Mouse (Mus musculus): ENCODE results near the gene B3galt1. TPM values are rescaled to one million over a fixed set of nuclear protein-coding genes. Genes with fewer than 3 reads are reported as not detected.

The B3galt1 gene
- 1 to 10 TPM; 1.9 to 2.8 TPM for total RNA-seq (2021)
- long read RNA-seq, experiment 1 = 0 reads
- long read RNA-seq, experiment 2, partial matches to known transcripts = 0 of 2 reads
- long read RNA-seq, experiment 2, other reads (novel, unspliced or antisense) = 2 of 2 reads

DNA sequence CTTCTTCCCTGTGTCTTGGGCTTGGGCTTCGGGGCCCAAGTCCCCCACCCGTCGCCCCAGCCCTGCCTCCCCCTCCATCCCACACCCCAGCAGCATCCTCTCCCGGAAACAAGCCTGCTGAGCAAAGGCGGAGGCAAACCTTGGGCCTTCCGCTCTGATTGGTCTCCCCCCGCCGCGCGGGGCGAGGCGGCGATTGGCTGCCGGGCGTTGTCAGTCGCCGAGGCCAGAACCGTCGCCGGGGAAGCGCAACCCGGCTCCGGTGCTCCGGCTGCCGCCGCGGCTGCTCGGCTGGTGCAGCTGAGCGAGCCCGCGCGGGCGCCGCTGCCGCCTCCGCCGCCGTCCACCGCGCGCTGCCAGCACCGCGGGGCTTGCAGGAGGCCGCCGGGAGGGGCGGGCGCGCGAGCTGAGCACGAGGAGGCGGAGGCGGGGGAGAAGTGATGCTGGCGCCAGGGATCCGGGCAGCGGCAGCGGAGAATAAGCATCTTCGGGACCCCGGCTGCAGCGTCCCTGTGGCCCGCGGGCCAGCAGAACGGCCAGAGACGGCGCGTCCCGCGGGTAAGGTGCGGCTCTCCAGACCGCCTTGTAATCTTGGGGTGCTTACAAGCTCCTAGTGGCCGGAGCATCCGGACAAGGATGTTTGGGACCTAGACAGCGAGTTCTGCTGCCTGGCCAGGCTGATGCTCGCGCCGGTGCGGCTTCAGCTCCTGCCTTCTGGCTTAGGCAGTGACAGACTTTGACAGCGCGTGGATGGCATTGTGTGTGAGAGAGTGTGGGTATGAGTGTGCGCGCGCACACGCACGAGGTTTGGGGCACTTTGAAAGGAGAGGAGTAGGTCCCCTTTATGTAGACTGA, at the start of gene B3galt1:
Gene B3galt1 (plus strand): TSS at position 392 of the 852 bp plus-strand sequence.
- peak; percentile 87 for DNase-seq

DNA sequence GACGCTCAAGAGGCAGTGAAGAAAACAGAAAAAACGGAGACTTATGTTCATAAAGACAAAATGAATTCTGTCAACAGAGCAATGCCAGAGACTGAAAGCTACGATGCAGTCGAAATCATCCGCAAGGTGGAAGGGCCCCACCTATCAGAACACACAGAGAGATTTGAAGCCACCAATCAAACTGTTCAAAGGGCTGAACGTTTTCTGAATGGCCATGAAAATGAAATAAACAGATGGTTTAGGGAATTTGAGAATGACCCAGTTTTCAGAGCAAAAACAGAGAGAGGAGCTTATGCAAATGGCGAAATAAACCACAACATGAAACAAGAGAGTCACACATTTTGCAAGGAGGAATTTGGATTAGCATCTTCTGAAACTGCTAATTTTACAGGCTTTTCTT, 49.3 kb upstream of the B3galt1 start:
- DNase-seq = no peak

GRCm38 (mm10) chr2:67535347-67535746, 30.3 kb upstream of the B3galt1 start:
- no peak for DNase-seq

GRCm38 (mm10) chr2:67539426-67539825, 26.2 kb upstream of the B3galt1 start:
- no peak for DNase-seq

GRCm38 (mm10) chr2:67541957-67542696, 23.5 kb upstream of the B3galt1 start:
- no peak for DNase-seq

- DNase-seq = no peak
Observed at GRCm38 (mm10) chr2:67544426-67544825, 21.2 kb upstream of the B3galt1 start.

- no peak for DNase-seq
Observed at GRCm38 (mm10) chr2:67564851-67565479, 706 bp upstream of the B3galt1 start.

DNA sequence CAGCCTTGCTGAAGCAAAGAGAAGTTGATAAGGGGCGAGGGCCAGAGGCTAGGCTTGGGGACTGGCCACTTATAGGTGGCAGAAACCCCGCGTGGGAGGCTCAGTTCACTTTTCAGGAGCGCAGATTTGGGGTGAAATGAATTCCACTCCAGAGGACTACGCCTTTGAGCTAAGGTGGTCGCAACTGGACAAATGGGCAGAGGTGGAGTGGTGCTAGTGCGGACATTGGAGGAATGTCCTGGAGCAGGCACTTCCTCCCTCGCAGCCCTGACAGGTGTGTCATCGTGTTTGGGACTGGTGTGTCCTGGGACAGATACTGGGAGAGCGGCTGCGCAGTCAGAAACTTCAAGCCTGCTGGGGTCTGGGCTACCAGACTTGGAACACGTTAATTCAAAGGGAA, 895 bp downstream of the B3galt1 start:
- no peak for DNase-seq

DNA sequence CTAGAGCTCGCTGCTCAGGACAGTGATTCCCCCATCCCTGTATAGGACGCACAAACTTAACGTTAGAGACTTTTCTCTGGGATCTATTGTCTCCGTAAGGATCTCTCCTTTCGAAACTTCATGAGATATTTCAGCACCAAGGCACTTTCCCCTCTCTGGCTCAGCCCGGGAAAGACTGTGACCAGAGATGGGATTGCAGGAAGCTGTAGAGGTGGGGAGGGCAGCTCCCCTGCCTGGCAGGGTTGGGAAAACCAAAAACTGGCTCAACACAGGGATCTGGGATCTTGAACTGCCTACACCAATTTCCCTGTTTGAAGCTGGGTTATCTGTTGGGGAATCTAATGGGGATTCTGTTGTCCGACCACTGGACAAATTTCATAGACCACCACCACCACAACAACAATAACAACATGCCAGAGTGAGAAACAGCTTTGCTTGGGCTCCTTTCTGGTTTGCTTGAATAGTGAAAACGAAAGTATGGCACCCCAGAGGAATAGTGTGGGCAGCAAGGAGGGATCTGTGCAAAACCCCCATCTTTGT, 1.5 kb downstream of the B3galt1 start:
- no peak for DNase-seq

DNA sequence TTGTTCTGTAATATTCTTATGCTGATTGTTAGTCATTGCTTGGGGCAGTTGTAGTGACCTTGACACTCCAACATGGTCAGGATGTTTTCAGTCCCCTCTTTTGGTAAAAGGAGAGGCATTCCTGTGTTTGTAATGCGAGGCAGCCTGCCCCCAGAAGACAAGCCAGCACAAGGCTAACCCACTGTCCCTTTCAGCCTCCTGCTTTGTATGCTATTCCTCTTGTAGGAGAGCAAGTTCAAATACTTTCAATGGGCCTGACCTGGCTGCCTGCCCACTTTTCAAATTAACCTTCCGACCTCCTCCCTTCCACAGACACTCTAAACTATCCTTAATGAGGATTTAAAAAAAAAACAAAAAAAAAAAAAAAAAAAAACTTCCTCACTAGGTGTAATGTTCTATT, 11.0 kb downstream of the B3galt1 start:
- DNase-seq = no peak

GRCm38 (mm10) chr2:67583091-67583490, 17.4 kb downstream of the B3galt1 start:
- no peak for DNase-seq

GRCm38 (mm10) chr2:67590408-67590807, 24.7 kb downstream of the B3galt1 start:
- no peak for DNase-seq

DNA sequence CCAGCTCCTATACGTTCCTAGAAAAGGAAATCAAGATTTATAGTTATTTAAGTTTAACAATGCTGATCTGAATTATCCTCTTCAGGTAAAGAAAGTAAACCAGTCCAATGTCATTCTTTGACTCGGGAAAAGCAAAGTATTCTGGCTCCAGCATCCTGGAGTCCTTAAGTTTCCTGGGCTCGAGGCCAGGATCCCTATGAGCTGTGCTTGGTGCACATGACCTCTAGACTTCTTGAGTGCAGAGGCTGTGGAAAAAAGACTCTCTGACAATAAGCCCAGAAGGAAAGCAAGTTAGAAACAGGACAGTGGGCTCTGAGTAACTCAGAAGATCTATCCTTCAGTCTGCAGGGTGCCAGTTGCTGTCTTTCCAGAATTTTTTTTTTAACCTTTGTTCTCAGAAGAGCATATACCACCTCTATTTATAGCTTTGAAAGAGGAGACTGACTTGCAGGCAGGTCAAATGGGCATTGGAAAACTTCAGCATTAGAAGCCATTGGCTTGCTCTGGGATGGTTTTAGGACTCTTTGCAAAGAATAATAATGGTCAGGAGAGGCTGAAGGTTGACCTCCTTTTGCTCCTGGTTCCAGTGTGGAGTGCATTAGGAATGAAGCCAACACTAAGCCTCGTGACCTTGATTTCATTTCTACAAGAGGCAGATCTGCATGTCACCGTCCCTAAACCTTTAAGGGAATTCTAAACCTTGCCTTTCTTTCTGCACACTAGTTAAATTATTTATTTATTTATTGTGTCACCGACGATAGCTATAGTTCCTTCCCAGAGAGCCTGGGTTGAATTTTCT, 26.4 kb downstream of the B3galt1 start:
- DNase-seq = no peak

DNA sequence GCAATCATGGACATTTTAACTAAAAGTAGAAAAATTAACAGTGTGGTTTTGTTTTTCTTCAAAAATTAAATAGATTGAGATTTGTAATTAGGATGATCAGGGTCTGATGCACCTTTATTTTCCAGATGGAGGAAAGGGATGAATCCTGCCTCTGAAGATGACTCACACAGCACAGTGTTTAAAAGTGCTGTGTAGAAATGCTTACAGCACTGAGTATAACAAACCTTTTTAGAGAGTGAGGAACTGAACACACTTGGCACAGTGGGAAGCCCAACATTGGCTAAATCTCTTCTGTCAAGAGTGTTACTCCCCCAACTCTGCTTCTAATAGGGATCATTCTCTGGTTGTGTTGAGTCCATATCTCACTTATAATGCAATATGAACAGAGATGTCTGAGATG, 57.2 kb downstream of the B3galt1 start:
- DNase-seq = no peak

GRCm38 (mm10) chr2:67627667-67628066, 62.0 kb downstream of the B3galt1 start:
- no peak for DNase-seq

GRCm38 (mm10) chr2:67628289-67628688, 62.6 kb downstream of the B3galt1 start:
- no peak for DNase-seq

DNA sequence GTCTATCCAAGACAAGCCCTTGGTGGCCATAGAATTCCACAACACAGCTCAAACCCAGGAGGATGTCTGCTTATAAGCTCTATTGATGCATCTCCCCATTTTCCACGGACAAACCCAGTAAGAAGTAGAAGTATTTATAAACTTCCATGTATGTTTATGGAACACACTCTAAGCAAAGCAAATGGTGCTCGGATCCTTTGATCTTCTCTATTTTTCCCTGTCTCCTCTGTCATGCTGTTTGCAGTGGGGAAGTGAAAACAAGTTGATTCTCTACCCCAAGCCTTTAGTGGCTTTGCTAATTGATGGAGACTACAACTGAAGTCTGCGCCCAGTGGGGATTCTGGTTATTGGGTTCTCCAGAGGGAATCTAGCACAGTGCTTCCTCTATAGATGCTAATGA, 89.2 kb downstream of the B3galt1 start:
- no peak for DNase-seq

GRCm38 (mm10) chr2:67657372-67657771, 91.7 kb downstream of the B3galt1 start:
- peak; percentile 7 for DNase-seq

DNA sequence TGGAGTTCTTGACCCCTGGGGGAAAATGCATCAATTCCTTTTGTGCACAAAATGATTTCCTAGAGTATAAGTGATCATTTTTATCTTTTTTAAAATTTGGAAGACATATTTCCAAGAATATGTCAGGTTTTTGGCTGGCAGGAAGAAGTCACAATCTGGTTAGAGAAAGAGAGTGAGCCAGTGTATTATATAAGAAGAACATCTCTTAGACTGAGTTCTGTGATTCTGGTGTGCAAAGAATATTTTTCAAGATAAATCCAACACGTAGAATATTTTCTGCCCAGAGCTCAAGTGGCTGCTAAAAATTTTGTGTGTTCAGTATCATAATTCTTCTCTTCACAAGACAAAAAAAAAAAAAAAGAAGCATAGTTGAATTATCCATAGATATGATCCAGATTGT, 92.4 kb downstream of the B3galt1 start:
- DNase-seq = no peak

DNA sequence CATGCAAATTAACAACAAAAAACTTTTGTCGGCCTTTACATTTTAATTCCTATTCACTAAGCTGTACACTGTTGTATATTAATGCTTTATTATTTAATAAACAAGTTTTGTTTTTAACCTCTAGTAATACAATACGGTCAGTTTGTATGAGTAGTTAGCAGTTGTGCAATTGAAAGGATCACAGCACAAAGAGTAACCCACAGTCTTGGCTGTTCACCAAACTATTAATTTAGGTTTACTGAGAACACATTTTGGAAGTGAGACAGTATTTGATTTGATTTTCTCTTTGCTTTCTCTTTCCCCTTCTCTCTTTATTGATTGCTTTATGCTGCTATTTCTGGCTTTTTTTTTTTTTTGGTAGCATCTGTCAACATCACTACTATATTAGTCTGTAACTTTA, 106.0 kb downstream of the B3galt1 start:
- DNase-seq = no peak

GRCm38 (mm10) chr2:67677697-67678096, 112.0 kb downstream of the B3galt1 start:
- DNase-seq = no peak

DNA sequence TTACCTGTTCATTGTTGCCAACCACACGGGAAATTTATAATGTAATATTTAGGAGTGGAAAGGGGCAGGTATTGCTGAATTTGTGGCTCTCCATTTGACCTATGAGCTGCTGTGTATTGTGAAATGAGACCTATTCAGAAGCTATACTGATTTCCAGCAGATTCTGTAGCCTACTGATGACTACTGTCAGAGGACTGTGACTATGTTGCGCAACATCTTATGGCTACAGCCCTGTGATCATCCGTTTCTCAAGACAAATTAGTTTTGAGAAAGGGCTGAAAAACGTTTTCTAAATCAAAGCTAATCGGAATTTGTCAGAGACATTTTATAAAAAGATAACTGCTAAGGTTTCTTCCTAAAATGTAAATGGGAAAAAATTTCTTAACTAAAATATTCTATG, 158.6 kb downstream of the B3galt1 start:
- no peak for DNase-seq
